Mouse (Mus musculus) right cerebral cortex, postnatal 25 days (tissue): ENCODE measurements around the gene Myl6.
A peak's percentile ranks its signal among the peaks of the same experiment; 100 is the strongest.

Experiments
- DNase-seq: peaks from one replicate; pipeline ENCODE4 v3.0.0; 2022

The Myl6 gene

GRCm38 (mm10) chr10:128493695-128494666 is at the start of gene Myl6:
Gene Myl6 (minus strand): TSS chr10:128494145.
- peak; percentile 95 for DNase-seq

GRCm38 (mm10) chr10:128543100-128543499 is 49.2 kb upstream of the Myl6 start:
- no peak for DNase-seq

- DNase-seq, result no peak
These were observed 44.5 kb upstream of the Myl6 start for GRCm38 (mm10) chr10:128538340-128538870.

- DNase-seq, result peak; percentile 78
These were observed 42.5 kb upstream of the Myl6 start for GRCm38 (mm10) chr10:128536266-128536940.

DNA sequence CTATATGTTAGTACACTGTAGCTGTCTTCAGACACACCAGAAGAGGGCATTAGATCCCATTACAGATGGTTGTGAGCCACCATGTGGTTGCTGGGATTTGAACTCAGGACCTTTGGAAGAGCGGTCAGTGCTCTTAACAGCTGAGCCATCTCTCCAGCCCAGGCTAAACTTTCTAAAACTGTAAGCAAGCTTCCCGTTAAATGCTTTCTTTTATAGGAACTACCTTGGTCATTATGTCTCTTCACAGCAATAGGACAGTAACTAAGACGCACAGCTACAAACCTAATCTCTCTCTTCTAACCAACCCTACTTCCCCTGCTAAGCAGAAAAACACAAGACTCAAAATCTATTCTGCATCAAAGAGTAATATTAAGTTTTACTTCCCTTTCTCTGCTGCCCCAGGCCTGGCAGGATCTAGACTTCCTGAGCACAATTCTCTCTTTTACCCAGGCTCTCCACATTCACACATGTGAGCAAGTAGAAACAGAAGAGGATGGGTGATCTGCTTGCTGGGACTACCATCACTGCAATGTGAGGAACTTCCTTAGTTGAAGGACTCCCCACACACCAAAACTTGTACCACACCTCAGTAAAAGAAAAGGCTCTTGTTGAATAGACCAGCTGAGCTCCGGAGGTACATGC is 41.8 kb upstream of the Myl6 start:
- DNase-seq, result no peak

DNA sequence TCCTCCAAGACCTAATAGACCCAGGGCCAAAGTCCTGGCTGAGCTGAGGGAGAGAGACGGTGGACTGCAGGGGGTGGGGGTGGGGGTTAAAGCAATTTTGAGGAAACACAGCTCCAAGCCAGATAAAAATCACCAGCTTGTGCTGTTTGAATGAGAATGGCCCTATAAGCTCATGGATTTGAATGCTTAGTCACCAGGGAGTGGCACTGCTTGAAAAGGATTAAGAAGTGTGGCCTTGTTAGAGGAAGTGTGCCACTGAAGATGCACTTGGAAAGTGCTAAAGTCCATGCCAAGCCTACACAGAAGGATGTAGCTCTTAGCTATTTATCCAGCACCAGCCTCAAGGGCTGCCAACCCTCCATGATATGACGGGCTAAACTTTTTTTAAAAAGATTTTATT is 41.3 kb upstream of the Myl6 start:
- no peak for DNase-seq

DNA sequence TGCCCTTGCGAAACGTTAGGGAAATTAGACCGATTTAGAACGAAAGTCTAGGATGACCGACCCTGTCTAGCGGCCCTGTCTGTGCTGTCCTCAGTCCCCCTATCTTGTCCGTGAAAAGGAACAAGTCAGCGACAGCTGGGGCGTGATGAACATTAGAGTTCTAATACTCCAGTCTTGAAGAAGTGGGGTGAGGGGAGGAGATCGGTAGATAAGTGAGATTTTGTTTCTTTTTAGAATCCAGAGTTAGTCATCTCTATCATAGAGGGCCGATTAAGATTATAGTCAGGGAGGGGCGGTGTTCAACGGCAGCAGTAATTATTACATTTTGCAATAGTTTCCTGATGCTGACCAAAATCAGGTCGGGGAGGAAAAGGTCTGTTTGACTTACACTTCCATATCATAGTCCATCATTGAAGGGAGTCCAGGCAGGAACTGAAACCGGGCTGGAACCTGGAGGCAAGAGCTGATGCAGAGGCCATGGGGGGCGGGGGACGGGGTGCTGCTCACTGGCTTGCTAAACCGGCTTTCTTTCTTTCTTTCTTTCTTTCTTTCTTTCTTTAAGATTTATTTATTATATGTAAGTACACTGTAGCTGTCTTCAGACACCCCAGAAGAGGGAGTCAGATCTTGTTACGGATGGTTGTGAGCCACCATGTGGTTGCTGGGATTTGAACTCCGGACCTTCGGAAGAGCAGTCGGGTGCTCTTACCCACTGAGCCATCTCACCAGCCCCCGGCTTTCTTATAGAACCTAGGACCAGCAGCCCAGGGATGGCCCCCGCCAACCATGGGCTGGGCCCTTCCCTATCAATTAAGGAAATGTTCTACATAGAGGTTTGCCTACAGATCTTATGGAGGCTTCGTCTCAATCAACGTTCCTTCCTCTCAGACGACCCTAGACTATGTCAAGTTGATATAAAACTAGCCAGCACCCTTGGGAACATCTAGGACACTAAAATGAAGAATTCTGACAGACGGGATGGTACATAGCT is 32.7 kb upstream of the Myl6 start:
- DNase-seq, result no peak

- DNase-seq, result peak; percentile 84
These were observed 31.8 kb upstream of the Myl6 start, which contains the start of gene Esyt1 for GRCm38 (mm10) chr10:128525671-128526308. Gene Esyt1 (minus strand): TSS chr10:128525871.

DNA sequence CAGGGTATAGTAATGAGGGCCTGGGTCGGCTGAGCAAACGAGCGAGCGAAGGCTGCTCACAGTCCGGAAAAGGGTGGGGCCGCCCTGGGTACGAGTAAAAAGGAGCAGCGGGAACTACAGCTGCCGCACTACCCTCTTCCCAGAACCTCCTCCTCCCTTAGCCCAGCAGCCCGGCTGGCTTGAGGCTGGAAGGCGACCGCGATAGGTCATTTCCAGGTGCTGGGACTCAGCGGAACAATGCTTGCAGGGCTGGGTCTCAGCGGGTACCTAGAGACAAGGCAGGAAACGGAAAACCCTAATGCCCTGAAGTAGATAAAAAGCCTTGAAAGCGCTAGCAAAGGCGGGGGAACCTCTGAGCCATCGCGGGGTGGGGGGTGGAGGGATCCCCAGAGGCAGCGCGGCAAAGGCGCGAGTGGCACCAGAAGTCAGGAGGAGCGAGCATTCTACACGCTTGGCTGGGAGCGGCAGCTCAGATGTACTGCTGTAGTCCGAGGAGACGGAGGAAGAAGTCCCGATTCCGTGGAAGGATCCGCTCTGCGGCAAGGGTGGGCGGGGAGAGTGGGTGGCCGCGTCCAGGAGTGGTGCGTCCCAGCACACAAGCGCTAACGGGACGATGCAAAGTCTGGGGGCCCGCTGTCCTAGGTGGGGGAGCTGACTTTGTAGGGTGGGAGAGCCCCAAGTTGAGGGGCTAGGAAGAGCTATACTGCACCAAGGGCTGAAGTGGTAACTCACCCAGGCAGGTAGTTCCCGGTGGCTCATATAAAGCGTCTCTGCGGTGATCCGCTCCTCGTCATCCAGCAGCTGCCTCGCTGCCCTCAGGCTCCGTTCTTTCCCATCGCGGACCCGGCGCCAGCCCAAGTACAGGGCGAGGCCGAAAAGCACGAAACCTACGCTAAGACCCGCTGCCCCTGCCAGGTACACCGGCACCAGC is 31.1 kb upstream of the Myl6 start:
- DNase-seq, result peak; percentile 43

- no peak for DNase-seq
These were observed 30.3 kb upstream of the Myl6 start for GRCm38 (mm10) chr10:128524111-128524731.

DNA sequence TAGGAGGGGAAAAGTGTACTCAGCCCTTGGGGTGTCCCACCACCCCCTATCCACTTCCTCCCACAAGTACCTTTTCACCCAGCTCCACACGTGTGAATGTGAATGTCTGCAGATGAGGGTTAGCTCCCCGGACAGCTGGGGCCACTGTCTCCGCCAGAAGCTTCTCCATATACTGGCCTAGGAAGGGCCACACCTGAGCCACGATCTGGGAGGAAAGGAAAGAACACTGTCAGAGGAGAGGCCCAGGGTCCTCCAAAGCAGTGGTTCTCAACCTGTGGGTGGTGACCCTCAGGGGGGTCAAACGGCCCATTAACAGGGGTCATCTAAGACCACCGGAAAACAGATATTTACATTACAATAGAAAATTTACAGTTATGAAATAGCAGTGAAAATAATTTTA is 28.4 kb upstream of the Myl6 start:
- no peak for DNase-seq

GRCm38 (mm10) chr10:128520591-128520990 is 26.6 kb upstream of the Myl6 start:
- no peak for DNase-seq

DNA sequence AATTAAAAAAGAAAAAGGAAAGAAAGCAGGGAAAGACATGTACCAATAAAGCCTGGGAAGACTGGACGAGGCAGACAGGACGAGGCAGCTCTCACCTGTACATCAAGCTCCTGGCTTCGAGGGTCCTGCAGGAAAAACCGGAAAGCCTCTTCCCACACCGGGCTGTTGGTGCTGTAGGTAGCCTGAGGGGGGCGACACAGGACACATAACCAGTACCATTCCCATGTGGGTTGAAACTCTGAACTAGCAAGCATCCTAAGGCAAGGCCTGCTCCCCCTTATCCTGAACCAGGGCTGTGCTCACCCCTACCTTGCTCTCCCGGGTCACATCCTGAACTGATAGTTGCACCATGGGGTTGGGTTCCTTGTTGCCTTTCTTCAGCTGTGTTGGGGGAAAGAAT is 24.9 kb upstream of the Myl6 start:
- no peak for DNase-seq

- DNase-seq, result no peak
These were observed 22.7 kb upstream of the Myl6 start for GRCm38 (mm10) chr10:128516677-128517076.

DNA sequence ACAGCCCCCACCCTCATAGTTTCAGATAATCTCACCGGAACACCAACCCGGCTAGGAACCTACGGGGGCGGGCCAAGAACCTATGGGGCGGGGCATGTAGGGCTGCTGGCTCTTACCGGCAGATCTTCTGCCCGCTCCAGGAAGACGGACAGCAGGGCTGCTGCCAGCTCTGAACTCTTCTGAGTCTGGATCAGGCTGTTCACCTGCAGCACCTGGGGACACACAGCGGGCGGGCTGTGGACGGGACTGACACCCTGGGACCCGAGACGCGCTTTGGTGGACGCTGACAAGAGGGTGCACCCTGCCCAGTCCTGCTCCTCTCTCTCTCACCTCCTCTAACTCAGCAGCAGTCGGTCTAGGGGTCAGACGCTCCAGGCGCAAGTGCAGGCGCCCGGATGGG is 22.1 kb upstream of the Myl6 start:
- DNase-seq, result no peak

DNA sequence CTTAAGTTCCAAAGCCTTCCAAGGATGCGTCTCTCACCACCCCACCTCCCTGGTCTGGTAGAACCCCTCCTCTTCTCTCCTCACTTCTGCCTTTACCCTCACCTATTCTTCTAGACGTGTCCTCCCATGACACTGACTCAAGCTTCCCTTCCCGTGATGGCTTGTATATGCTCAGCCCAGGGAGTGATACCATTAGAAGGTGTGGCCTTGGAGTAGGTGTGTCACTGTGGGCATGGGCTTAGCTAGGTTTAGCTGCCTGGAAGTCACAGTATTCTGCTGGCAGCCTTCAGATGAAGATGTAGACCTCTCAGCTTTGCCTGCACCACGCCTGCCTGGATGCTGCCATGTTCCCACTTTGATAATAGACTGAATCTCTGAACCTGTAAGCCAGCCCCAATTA is 21.1 kb upstream of the Myl6 start:
- DNase-seq, result no peak

DNA sequence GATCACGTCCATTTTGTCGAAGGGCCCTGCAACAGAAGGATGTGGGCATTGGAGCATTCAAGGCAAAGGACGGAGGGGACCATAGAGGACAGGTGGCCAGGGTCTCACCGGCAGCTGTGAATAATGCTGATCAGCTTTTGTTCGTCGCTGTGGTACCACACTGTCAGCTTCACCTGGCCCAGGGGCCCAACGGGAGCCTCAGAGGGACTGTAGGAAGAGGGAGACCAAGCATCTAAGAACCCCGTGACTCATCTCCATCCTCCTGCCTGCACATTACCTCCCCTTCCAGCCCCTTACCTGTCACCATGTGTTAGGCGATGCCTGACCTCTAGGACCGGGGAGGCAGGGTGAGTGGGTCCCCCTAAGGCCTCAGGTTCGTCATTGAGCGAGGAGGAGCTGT is 17.8 kb upstream of the Myl6 start:
- DNase-seq, result no peak

GRCm38 (mm10) chr10:128511189-128511588 is 17.2 kb upstream of the Myl6 start:
- no peak for DNase-seq

GRCm38 (mm10) chr10:128510301-128510700 is 16.4 kb upstream of the Myl6 start:
- no peak for DNase-seq

DNA sequence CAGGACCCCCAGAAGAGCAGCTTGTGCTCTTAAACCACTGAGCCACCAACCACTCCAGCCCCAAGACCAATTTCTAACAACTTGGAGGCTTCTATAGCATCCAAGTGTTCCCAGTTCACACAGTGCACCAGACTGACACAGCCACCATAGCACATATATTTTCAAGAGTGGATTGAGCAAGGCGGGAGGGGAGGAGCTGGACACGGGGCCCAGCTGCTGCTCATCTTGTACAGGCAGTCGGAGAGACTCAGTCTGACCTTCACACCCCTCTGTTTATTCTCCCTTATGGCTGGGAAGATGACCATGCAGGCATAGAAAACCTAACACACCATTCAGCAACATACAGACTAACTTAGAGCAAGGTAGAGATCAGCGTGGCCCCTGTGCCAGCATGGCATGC is 15.9 kb upstream of the Myl6 start:
- DNase-seq, result no peak
